Mouse (Mus musculus) heart, postnatal 0 days (tissue): ENCODE results near the gene Cd63.

ENCODE experiments used
- CTCF ChIP-seq: IDR thresholded peaks from 2 replicates; pipeline ENCODE4 v1.5.1; 2016; ENCODE audit warnings: antibody characterized with exemption, control low read depth, low read depth
- EP300 ChIP-seq: IDR thresholded peaks from 2 replicates; pipeline ENCODE4 v1.6.1; 2016; ENCODE audit warnings: antibody characterized with exemption, low read depth

- TF ChIP-seq CTCF = no peak
- no peak for TF ChIP-seq EP300
Observed at GRCm38 (mm10) chr10:128920736-128921161, 20.0 kb downstream of the Cd63 start.
